Mouse (Mus musculus) embryonic stem cell, embryonic (primary cell): Measurements from ENCODE around the gene Gm10799.

ENCODE experiments used
- CTCF ChIA-PET, 4 experiments: fragments of 300-600 bp in 2 of 4; fragments of 350-600 bp in 2 of 4; sonication (Branson Sonifier 250); formaldehyde crosslinking; loops; one replicate each; lab custom pipeline; 2022; ENCODE audit warnings: inconsistent platforms in 2 of 4; lab: Charles Lee
- POLR2A ChIA-PET, 4 experiments: fragments of 300-600 bp in 2 of 4; fragments of 350-600 bp in 2 of 4; sonication (Branson Sonifier 250); formaldehyde crosslinking; loops; one replicate each; lab custom pipeline; 2022; ENCODE audit warnings: antibody characterized with exemption in 4 of 4, inconsistent platforms in 1 of 4; lab: Charles Lee

Gm10799 gene

DNA sequence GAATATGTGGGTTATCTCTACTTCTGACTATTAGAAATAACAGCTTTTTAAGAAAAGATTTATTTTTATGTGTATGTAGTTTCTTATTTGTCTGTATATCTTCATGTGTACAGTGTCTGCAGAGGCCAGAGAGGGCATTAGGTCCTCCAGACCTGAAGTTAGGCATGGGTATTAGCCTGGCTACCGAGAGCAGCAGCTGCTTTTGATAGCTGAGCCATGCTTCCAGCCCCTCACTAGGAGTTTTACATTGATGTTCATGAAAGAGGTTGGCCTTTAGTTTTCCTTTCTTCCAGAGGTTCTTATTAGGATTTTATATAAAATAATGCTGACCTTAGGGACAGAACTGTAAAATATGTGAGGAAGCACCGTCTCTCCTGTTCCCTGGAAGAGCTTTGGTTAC is 30.1 kb downstream of the Gm10799 start:
- CTCF ChIA-PET: interaction anchor here in 2 of 4 experiments (0.6 to 1.1 kb wide), 2 partner anchors 15 to 226 kb away, joined by 3 read pairs; no protein-coding TSS in a partner anchor
- POLR2A ChIA-PET: no interaction called here

DNA sequence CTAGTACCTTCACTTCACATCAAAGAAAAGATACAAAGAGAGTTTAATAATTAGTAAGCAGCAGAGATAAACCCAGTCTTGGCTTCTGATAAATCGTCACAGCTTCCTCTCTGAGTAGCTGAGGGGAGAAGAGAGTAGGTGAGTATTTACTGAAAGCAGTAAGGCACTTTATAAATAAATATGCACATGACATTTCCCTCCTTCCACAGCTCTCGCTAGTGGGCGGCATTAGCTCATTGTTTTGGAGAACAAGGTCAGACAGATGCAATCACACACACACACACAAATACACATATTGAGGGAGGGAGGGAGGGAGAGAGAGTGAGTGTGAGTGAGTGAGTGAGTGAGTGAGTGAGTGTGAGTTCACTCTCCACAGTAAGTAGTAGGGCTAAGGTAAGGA is 32.0 kb downstream of the Gm10799 start:
- ChIA-PET CTCF (interaction anchor here in 2 of 4 experiments (0.7 to 2.8 kb wide), 3 partner anchors 28 to 94 kb away, joined by 5 to 31 read pairs (median 6); no protein-coding TSS in a partner anchor), POLR2A (interaction anchor here in 2 of 4 experiments (0.5 to 2.4 kb wide), 3 partner anchors 40 to 458 kb away, joined by 3 to 14 read pairs (median 3); partner anchors contain the start of gene A930018P22Rik (in 1 of the 2))

DNA sequence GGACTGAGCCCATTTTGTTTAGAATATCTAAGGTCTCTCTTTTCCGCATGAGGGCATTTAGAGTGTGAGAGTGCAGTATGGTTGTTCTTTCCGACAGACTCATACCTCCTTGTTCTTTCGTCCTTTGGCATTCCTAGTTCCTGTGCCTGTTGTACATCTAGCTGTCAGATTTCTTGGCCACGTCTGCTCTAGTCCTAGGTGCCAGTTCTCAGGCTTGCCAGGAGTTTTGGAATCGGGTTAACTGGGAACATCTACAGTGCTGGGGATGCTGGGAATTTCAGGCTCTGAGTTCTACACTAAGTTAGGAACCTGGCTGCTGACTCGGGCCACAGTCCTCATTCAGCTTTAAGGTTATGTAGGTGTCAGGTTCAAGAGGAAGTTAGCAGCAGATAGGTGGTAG is 32.8 kb downstream of the Gm10799 start:
- POLR2A ChIA-PET: interaction anchor here in 3 of 4 experiments (1.1 to 2.4 kb wide), 4 partner anchors 34 to 96 kb away, joined by 3 to 14 read pairs (median 3); partner anchors contain the start of genes A930018P22Rik (in 1 of the 3) and Cd59b (in 1 of the 3)
- CTCF ChIA-PET: interaction anchor here (0.8 to 2.8 kb wide), 6 partner anchors 8 to 95 kb away, joined by 3 to 31 read pairs (median 7); no protein-coding TSS in a partner anchor

DNA sequence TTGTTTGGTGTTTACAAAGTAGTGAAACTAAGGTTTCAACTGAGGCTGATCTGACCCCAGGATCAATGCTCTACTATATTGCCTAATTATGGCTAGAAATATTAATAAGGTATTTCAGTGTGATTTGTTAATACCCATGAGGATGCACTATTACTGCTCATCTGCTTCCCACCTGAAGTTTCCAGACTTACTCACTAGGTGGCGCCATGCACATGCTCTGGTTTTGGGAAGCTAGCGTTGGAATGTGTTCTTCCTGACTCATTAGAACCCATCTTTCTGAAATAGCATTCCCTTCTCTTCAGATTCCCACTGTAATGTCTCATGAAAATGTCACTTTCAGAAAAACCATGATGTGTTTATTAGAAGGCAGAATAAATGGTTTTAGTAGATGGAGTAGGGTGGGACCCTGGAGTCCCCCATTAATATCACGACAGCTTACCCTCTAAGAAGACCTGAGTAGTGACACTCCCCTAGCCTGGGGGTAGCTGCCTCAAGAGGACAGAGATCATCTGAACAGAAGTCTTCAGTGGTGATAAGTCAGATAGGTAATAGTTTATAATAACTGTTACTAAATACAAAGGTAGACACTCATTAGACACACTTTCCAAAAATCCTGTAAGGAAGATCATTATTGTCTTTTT is 33.4 kb downstream of the Gm10799 start:
- POLR2A ChIA-PET: interaction anchor here in 3 of 4 experiments (0.5 to 2.4 kb wide), 8 partner anchors 10 to 238 kb away, joined by 3 to 14 read pairs (median 3); partner anchors contain the start of genes A930018P22Rik (in 2 of the 3) and Cd59b (in 1 of the 3)
- CTCF ChIA-PET: interaction anchor here (0.5 to 2.8 kb wide), 23 partner anchors 8 to 839 kb away, joined by 3 to 31 read pairs (median 4); partner anchors contain the start of genes A930018P22Rik (in 2 of the 4) and Abtb2 (in 1 of the 4)

DNA sequence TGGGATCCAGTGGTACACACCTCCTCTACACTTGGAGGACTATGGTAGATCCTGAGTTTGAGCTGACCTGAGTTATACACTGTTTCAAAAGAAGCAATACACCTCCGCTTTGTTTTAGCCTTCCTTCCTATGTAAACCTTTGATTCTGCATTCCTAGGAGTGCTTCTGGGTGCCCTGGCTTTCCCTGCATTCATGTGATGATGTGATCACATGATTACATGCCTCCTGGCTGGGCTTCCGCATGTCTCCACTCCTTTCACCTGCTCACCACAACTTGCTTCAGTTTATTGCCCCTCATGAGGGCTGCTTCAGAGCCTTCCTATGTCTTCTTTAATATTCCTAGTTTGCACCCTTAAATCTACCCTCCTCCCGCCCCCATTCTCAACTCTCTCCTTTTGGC is 36.3 kb downstream of the Gm10799 start:
- CTCF ChIA-PET: interaction anchor here in 1 of 4 experiments (0.6 kb wide), 1 partner anchor 181 kb away, joined by 3 read pairs; no protein-coding TSS in a partner anchor
- POLR2A ChIA-PET: interaction anchor here in 2 of 4 experiments (0.7 to 1.8 kb wide), 11 partner anchors 9 to 192 kb away, joined by 3 to 8 read pairs (median 4); partner anchors contain the start of genes A930018P22Rik (in 2 of the 2), Cd59a (in 1 of the 2) and Cd59b (in 1 of the 2)

DNA sequence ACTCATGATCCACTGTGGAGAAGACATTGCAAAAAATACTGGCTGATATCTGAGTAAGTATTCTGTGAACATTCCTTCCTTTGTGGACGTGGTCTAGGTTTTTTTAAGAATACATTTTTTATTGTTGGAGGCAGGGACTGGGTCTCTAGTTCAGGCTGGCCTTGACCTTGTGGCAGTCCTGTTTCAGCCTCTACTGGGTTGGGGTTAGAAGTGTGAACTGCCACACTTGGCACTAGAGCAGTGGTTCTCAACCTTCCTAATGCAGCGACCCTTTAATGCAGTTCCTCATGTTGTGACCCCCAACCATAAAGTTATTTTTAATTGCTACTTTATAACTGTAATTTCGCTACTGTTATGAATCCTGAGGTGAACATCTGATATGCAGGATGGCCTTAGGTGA is 38.0 kb downstream of the Gm10799 start:
- ChIA-PET CTCF (no interaction called here), POLR2A (interaction anchor here in 3 of 4 experiments (0.6 to 2.0 kb wide), 5 partner anchors 13 to 594 kb away, joined by 3 to 7 read pairs (median 4); no protein-coding TSS in a partner anchor)

DNA sequence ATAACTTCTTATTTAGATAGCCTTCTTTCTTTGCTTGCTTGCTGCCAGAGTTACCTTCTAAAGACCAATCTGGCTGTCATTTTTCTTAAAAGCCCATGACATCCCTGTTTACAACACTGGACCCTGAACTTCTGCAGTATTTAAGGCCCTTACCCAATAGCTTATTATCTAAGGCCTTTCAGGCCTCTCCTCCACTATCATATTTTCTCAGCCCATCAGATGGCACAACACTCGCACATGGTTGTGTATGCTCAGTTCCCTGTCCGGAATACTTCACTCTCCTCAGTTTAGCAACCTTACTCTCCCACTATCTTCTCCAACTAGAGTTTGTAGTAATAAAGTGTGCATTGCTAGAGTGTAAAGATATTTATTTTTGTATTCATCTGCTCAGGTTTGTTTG is 39.3 kb downstream of the Gm10799 start:
- CTCF ChIA-PET: no interaction called here

DNA sequence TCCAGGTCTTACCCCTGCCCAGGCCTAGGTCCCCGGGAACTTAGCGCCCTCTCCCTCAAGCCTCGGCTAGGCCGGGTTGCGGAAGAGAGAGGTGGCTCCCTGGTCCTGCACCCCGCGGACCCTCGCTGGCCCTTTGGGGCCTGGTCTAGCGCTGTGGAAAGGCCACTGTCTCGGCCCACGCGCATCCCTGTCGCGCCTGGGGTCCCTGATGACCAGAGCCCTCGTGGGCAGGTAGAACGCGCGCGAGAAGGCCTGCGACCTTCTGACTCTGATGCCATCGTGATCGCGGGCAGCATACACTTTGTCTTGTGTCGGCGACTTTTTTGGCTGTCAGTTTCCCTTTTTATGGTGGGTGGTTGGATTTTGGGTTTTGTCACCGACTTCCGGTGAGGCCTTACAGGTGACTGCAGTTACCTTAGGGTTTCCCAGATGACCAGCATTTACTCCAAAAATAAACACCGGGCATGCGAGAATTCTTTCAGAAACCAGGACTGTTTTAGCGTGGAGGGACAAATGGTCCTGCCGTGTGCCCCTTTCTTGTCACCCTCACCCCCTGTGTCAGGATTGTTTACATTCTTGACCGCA is 40.1 kb downstream of the Gm10799 start, which contains the start of gene 4931422A03Rik:
4931422A03Rik (minus strand) TSS at position 223 of the 585 bp plus-strand sequence.
- POLR2A ChIA-PET: interaction anchor here in 1 of 4 experiments (2.0 kb wide), 1 partner anchor 15 kb away, joined by 5 read pairs; no protein-coding TSS in a partner anchor
- CTCF ChIA-PET: no interaction called here

More for the DNA sequence above, 39.3 kb downstream of the Gm10799 start:
- POLR2A ChIA-PET: interaction anchor here in 2 of 4 experiments (1.1 to 2.0 kb wide), 2 partner anchors 14 to 15 kb away, joined by 3 to 5 read pairs; no protein-coding TSS in a partner anchor

DNA sequence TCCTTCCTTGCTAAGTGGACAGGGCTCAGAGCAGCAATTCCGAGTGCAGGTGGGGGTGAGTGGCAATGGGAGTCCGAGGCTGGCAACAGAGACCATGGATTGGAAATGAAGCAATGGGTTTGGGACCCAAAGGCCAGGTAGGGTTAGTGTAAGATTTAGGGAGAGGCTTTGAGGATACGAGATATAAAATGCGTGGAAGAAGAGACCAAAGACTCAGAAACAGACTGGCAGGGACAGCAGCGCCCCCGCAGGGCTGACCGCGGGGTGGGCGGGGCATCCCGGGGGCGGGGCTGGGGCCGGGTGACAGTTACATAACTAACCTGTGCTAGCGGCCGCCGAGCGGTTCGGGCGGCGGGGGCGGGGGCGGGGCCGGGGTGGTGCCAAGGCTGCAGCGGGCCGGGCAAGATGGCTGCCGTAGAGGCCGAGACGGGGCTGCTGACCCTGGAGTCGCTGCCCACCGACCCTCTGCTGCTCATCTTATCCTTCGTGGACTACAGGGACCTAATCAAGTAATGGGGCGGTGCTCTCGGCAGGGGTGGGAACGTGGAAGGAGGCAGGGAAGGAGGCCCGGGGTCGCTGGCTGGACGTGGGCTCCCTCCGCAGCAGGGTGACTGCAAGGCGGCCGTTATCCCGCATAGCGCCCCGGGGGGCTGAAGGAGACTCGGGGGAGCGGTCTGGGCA is 40.8 kb downstream of the Gm10799 start, which contains the start of gene Fbxo3:
Fbxo3 (plus strand) TSS at position 264 of the 681 bp plus-strand sequence.
- ChIA-PET POLR2A (no interaction called here), CTCF (no interaction called here)

DNA sequence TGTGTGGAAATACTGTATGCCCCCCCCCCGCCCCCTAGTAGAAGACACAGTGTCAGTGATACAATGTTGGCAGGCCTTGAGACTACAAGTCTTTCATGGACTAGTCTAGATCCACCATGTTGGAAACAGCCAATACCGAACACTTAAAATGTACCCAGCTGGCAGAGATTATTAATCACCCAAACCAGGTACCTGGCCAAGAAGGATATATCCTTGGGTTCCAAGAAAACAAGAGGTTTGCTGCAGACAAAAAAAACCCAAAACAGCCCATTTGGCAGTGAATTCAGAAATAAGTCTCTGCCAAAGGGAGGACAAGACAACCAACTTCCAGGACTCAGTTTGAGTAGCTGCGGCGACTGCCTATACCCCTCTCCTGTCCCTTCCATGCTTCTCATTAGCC is 43.7 kb downstream of the Gm10799 start:
- ChIA-PET POLR2A (interaction anchor here in 2 of 4 experiments (0.6 to 1.2 kb wide), 6 partner anchors 8 to 913 kb away, joined by 3 to 4 read pairs (median 4); no protein-coding TSS in a partner anchor), CTCF (interaction anchor here in 1 of 4 experiments (1.5 kb wide), 1 partner anchor 10 kb away, joined by 4 read pairs; no protein-coding TSS in a partner anchor)

DNA sequence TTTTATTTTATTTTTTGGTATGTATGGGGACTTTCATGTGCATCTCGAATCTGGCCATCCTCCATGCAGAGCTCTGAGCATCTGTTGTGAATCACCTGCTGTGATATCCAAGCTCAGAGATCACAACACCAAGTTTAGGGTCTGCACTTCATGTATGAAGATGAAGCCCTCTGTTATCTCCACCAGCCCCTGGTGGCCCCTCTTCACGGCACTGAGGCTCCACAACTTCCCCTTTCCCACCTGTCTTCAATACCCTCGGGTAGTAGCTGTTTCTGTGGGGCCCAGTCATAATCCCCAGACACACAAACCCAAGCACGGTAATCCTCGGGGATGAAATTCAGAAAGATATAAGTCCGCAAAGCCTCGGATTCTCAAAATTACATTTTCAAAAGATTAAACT is 45.3 kb downstream of the Gm10799 start:
- POLR2A ChIA-PET: interaction anchor here in 2 of 4 experiments (0.6 to 1.2 kb wide), 6 partner anchors 9 to 270 kb away, joined by 3 to 4 read pairs (median 3); partner anchors contain the start of gene A930018P22Rik (in 1 of the 2)
- CTCF ChIA-PET: interaction anchor here in 2 of 4 experiments (0.7 to 0.8 kb wide), 3 partner anchors 14 to 319 kb away, joined by 5 to 7 read pairs (median 7); no protein-coding TSS in a partner anchor
